Mouse (Mus musculus) embryonic facial prominence, embryonic 12.5 days (tissue): ENCODE measurements around the gene Adgrb2. TPM values are rescaled to one million over a fixed set of nuclear protein-coding genes. Genes with fewer than 3 reads are reported as not detected.
A peak's percentile ranks its signal among the peaks of the same experiment; 100 is the strongest.

Experiments
- ATAC-seq: fragments of 200-750 bp; cut with Nextera tagmentation; 2 replicates; pipeline ENCODE4 v1.8.0; 2017; ENCODE audit not compliant: insufficient number of reproducible peaks, insufficient read depth, low FRiP score, low TSS enrichment
- H3K27ac ChIP-seq: fragments of 300-500 bp; sonication (generic); 2 replicates; pipeline ENCODE4 v1.5.1; 2016; ENCODE audit warnings: mild to moderate bottlenecking
- H3K27me3 ChIP-seq: fragments of 300-500 bp; sonication (generic); 2 replicates; pipeline ENCODE4 v1.6.1; 2016; ENCODE audit warnings: mild to moderate bottlenecking, moderate library complexity
- H3K36me3 ChIP-seq: fragments of 300-500 bp; sonication (generic); 2 replicates; pipeline ENCODE4 v1.6.1; 2016; ENCODE audit warnings: mild to moderate bottlenecking
- H3K4me1 ChIP-seq: fragments of 300-500 bp; sonication (generic); 2 replicates; pipeline ENCODE4 v1.6.1; 2016
- H3K4me2 ChIP-seq: fragments of 300-500 bp; sonication (generic); replicated peaks from 2 replicates; pipeline ENCODE4 v1.6.1; 2016; ENCODE audit warnings: mild to moderate bottlenecking, moderate library complexity
- H3K4me3 ChIP-seq: fragments of 300-500 bp; sonication (generic); 2 replicates; pipeline ENCODE4 v1.5.1; 2016; ENCODE audit warnings: mild to moderate bottlenecking
- H3K9ac ChIP-seq: fragments of 300-500 bp; sonication (generic); 2 replicates; pipeline ENCODE4 v1.6.1; 2016; ENCODE audit warnings: mild to moderate bottlenecking, moderate library complexity
- H3K9me3 ChIP-seq: fragments of 300-500 bp; sonication (generic); 2 replicates; pipeline ENCODE4 v1.6.1; 2016; ENCODE audit warnings: mild to moderate bottlenecking, moderate library complexity
- WGBS: fragments of 180-500 bp; shearing (Covaris S2); methylation state at CpG from one replicate; pipeline ENCODE4 v1.1.7; 2016; 5-methylcytosine and 5-hydroxymethylcytosine counted together
- polyA plus RNA-seq: library from polyadenylated mRNA; unstranded; fragments of >200 nt; fragmentation: Nextera tagmentation; extraction: Ambion mirVana; gene quantifications from 2 replicates; pipeline ENCODE4 v1.2.1, GENCODE M21; 2016

Adgrb2 gene
- polyA plus RNA-seq, 1 experiment from 2014 or later, result 7.6 TPM

DNA sequence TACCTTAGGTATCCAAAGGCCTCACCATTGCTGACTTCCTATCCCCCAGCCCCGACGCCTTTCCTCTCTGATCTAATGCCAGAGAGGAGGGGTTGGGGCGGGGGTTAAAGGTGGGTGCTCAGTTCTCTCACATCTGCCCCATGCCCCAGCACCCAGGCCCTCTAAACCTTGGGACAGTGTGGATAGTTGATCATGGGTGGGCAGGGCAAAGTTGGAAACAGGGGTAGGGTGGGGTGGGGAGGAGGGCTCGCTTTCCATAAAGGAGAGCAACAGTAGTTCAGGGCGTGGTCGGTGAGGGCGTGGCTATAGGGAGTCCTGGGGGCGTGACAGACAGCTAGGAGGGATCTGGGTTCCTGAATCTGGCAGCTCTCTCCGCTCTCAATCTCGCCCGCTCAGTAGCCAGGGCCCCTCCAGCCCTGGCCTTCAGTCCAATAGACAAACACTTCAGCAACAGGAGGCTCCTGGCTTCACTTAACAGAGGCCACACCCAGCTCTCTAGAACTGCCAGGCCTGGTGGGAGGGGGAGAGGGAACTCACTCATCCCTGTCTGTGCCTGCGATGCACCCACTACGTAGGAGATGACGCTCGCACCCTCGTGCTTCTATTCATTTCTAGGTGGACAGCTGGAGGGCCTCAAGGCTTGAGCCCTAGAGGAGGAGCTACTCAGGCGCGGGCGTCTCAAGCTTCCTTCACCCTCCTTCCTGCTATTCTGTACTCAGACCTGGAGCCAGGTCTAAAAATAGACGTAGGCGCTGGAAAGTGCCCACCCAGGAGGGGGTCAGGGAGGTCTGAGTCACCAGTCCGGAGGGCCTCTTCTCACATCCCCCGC lies 52.1 kb downstream of the Adgrb2 start:
- Histone ChIP-seq H3K4me1 (peaks cover 17% of the 10 kb centered on the region), H3K4me3 (0 out of 2 replicates have a peak overlapping the region, but pooled peaks have one; percentile 12), H3K9me3 (no peaks in the 10 kb centered on the region), H3K9ac (0 out of 2 replicates have a peak overlapping the region, but pooled peaks have one; percentile 30), H3K36me3 (no peaks in the 10 kb centered on the region), H3K27ac (0 out of 2 replicates have a peak overlapping the region, but pooled peaks have one; percentile 41), H3K27me3 (peaks cover 26% of the 10 kb centered on the region), H3K4me2 (peak overlapping the region; percentile 32)
- ATAC-seq, result peak; percentile 42
- WGBS, result 9% methylated on average over 23 of the region's 23 CpGs

DNA sequence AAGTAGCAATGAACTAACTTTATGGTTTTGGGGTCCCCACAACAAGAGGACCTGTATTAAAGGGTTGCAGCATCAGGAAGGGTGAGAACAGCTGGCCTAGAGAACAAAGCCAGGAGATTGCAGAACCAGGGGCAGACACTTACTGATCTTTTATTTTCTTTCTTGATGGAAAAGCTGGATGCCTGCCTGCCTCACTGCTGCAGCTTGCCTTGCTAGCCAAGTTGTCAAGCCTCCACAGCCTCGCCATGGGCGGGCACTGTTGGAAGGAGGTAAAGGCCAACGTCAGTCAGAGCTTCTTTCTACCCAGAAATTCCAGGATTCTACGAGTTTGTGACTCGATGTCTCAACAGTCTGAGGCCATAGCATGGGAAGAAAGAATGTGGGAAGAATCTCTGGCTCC lies 54.7 kb downstream of the Adgrb2 start:
- WGBS, result 52% methylated on average over 5 of the region's 5 CpGs
- Histone ChIP-seq H3K36me3 (no peaks in the 10 kb centered on the region), H3K4me3 (no peak overlapping the region), H3K9me3 (no peaks in the 10 kb centered on the region), H3K27ac (no peak overlapping the region), H3K4me2 (no peak overlapping the region), H3K27me3 (peaks cover 14% of the 10 kb centered on the region), H3K9ac (no peak overlapping the region), H3K4me1 (peaks cover 32% of the 10 kb centered on the region)
- no peak for ATAC-seq

DNA sequence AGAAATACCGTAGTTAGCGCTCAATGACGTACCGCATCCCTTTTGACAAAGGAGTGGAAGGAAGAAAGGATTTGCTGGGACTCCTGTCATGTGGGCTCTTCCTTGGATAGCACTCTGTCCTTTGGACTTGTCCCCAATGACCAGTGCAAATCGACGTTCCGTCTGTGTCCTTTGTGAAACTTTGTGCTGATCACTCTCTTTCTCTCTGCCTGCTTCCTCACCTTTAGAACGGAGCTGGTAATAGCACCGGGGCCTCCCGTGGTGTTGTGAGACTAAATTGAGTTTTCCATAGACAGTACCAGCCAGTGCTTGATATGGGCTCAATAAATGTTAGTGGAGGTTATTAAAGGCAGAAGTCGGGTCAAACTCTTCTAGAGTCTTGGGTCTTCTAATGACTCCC lies 56.4 kb downstream of the Adgrb2 start:
- Histone ChIP-seq H3K4me3 (no peak overlapping the region), H3K4me1 (peaks cover 41% of the 10 kb centered on the region), H3K27ac (no peak overlapping the region), H3K36me3 (no peaks in the 10 kb centered on the region), H3K9ac (no peak overlapping the region), H3K4me2 (no peak overlapping the region), H3K27me3 (no peaks in the 10 kb centered on the region), H3K9me3 (no peaks in the 10 kb centered on the region)
- no peak for ATAC-seq
- 83% methylated on average over 11 of the region's 11 CpGs for WGBS

DNA sequence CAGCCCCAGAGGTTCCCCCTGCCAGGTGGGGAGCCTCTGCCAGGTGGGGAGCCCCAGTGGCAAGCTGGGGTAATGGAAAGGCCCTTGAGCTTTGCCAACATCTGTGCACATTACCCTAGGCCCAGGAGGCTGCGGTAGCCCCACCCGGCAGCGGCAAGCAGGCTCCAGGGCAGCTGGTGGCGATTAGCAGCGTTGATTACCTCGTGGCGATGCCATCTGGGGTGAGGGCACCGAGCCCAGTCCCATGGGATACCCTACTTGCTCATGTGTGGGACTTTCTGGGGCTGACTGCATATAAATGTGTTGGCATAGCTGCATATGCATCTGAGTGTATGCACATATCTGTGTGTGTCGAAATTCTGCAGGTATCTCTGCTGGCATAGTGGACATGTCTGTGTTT lies 59.5 kb downstream of the Adgrb2 start:
- Histone ChIP-seq H3K4me1 (peaks cover 56% of the 10 kb centered on the region), H3K27me3 (no peaks in the 10 kb centered on the region), H3K36me3 (no peaks in the 10 kb centered on the region), H3K4me3 (no peak overlapping the region), H3K9ac (0 out of 2 replicates have a peak overlapping the region, but pooled peaks have one; percentile 24), H3K27ac (peak overlapping the region; percentile 42; the same call in 1 of the 2 replicates), H3K4me2 (no peak overlapping the region), H3K9me3 (no peaks in the 10 kb centered on the region)
- ATAC-seq, result no peak
- WGBS, result 47% methylated on average over 9 of the region's 9 CpGs

DNA sequence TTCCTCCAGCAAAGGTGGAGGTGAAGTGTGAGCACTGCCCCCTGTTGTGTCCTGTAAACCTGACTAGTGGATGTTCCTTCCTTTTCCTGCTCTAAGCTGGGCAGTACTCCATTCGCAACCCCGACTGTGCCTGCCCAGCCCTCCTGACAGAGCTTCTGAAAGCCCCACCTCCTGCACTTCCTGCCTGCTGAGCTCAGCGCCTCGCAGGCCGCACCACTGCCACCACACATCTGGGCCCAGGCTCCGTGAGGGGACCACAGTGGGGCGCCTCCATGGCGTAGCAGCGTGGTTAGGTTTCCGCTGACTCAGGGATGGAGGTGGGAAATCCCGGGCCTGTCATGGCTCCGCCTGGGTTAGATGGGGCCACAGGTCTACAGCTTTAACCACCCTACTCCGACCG lies 60.9 kb downstream of the Adgrb2 start:
- Histone ChIP-seq H3K9me3 (no peaks in the 10 kb centered on the region), H3K27ac (peak overlapping the region; percentile 81), H3K27me3 (no peaks in the 10 kb centered on the region), H3K36me3 (no peaks in the 10 kb centered on the region), H3K4me2 (peak overlapping the region; percentile 27), H3K9ac (no peak overlapping the region), H3K4me1 (peaks cover 70% of the 10 kb centered on the region), H3K4me3 (no peak overlapping the region)
- no peak; the same call in 1 of the 2 replicates for ATAC-seq
- 13% methylated on average over 14 of the region's 14 CpGs for WGBS

DNA sequence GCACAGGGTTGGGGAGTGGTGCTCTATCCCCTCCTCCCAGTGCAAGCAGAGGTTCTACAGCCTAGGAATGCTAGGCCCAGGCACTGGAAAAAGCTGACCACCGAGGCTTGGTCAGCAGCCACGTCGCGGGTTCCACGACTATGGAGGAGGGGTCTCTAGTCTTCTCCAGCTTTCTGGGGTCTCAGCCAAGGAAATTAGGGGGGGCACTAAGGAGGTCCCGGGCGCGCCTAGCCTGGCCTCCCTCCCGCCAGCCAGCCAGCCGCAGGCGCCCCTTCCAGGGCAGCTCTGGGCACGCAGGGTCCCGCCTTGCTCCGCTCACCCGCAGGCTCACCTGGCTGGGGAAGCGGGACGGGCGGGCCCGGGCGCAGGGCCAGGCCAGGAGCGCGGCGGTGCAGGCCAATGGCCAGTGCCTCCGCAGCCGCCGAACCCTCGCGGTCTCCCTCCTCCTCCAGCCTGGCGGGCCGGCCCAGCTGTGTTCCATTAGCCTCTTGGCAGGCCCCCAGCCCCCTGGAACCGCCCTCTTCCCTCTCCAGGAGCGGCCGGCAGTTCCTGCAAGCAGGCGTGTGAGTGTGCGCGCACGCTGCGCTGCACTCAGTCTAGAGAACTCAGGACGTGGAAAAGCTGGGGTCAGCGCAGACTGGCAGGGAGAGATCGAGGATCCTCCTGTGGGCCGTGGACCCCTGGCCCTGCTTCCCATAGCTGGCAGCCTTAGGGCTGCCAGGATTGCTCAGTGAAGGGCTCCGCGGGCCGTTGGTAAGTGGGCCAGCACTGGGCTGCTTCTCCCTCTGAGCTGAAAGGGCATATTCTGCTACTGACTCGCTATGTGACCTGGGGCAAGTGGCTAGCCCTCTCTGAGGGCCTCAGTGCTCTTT lies 62.9 kb downstream of the Adgrb2 start, which contains the start of gene Col16a1:
TSS of gene Col16a1 (plus strand) at position 510 of the 872 bp plus-strand sequence.
- Histone ChIP-seq H3K4me2 (peak within 1 kb of the TSS; percentile 72), H3K9ac (peak within 1 kb of the TSS; percentile 70), H3K4me1 (peaks cover 65% of the 10 kb centered on the region), H3K9me3 (no peaks in the 10 kb centered on the region), H3K27ac (peak within 1 kb of the TSS; percentile 95), H3K36me3 (no peaks in the 10 kb centered on the region), H3K4me3 (peak within 1 kb of the TSS; percentile 45), H3K27me3 (no peaks in the 10 kb centered on the region)
- peak; percentile 87 for ATAC-seq
- under 1% methylated on average over 43 of the region's 46 CpGs for WGBS

DNA sequence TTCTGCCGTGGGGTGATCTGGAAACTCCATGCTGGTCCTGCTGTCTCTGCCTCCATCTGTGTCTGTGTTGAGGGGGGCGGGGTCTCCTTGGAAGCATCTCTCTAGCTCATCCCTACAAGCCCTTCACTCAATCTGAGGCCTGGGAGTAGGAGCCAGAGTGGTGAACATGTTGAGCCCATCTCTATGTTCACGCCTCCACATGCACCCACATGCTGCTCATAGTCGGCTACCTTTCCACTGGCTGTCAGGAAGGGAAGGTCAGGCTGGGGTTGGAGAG lies 63.5 kb downstream of the Adgrb2 start:
- H3K4me2 ChIP-seq, result peak overlapping the region; percentile 72
- peak overlapping the region; percentile 95 for H3K27ac ChIP-seq
- no peaks in the 10 kb centered on the region for H3K9me3 ChIP-seq
- H3K36me3 ChIP-seq, result no peaks in the 10 kb centered on the region
- no peaks in the 10 kb centered on the region for H3K27me3 ChIP-seq
- 25% methylated on average over 4 of the region's 4 CpGs for WGBS
- H3K4me3 ChIP-seq, result peak overlapping the region; percentile 45
- no peak for ATAC-seq
- H3K4me1 ChIP-seq, result peaks cover 65% of the 10 kb centered on the region
- peak overlapping the region; percentile 70 for H3K9ac ChIP-seq

DNA sequence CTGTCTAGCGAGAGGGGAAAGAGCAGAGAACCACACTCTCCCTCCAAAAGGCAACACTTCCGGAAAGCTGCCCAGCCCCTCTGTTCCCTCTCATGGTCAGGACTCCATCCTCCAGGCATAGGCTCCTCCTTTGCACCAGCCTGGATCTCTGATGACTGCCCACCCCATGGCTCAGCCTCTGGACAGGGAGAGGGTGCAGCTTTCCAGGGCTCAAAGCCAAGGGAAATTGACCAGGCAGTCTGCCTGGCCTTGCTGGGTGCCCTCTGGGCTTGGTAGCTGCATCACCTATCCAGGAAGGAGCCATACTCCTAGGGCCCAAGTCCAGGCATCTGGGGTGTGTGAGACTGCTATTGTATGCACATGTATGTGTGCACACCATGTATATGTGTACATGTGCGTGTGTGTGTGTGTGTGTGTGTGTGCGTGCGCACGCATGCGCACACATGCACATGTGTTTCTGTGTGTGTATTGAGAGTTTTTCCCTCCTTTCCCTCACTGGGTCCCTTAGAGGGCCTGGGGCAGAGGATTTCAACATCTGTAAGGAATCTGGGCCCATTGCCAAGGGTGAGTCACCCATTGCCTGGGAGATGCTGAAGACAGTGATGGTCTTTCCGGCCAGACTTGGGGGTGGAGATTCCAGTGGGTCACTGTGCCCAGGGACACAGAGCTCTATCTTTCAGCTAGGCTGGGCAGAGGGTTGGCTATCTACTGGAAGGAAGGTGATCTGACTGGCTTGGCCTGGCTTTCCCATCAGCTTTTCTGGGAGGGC lies 65.6 kb downstream of the Adgrb2 start:
- Histone ChIP-seq H3K4me3 (no peak overlapping the region), H3K4me2 (0 out of 2 replicates have a peak overlapping the region, but pooled peaks have one; percentile 2), H3K27ac (peak overlapping the region; percentile 64; the same call in 1 of the 2 replicates), H3K36me3 (no peaks in the 10 kb centered on the region), H3K4me1 (peaks cover 55% of the 10 kb centered on the region), H3K27me3 (no peaks in the 10 kb centered on the region), H3K9ac (no peak overlapping the region), H3K9me3 (no peaks in the 10 kb centered on the region)
- ATAC-seq, result no peak
- 77% methylated on average over 8 of the region's 8 CpGs for WGBS

DNA sequence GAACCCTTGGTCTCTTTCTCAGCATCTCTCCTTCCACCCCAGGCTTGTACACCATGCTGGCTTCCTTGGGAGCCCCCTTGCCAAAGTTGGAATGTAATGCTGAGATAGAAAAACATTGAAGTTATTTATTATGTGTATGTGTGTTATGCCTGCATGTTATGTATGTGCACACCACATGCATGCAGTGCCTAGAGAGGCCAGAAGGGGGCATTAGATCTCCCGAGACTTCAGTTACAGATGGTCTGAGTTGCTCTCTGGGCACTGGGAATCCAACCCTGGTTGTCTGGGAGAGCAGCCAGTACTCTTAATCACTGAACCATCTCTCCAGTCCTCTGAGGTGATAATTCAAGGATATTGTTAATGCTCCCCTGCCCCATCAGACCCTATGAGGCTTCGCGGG lies 67.6 kb downstream of the Adgrb2 start:
- Histone ChIP-seq H3K36me3 (0 out of 2 replicates have a peak, but pooled peaks cover 3% of the 10 kb centered on the region), H3K4me2 (no peak overlapping the region), H3K9me3 (no peaks in the 10 kb centered on the region), H3K27ac (no peak overlapping the region), H3K9ac (no peak overlapping the region), H3K27me3 (no peaks in the 10 kb centered on the region), H3K4me3 (no peak overlapping the region), H3K4me1 (peaks cover 45% of the 10 kb centered on the region)
- 84% methylated on average over 3 of the region's 3 CpGs for WGBS
- no peak for ATAC-seq

DNA sequence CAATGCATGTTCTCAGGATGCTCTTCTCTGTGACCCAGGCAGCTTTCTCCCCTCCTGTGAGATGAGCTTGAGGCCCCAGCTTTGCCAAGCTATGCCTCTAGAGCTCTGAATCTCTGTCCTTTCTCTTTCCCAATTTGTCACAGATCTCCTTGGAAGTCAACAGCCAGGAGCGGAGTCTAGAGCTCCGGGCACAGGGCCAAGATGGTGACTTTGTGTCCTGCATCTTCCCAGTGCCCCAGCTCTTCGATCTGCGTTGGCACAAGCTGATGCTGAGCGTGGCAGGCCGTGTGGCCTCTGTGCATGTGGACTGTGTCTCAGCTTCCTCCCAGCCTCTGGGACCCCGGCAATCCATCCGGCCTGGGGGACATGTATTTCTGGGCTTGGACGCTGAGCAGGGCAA lies 68.4 kb downstream of the Adgrb2 start:
- no peaks in the 10 kb centered on the region for H3K9me3 ChIP-seq
- H3K4me2 ChIP-seq, result no peak overlapping the region
- H3K36me3 ChIP-seq, result 0 out of 2 replicates have a peak, but pooled peaks cover 3% of the 10 kb centered on the region
- no peak for ATAC-seq
- H3K27ac ChIP-seq, result no peak overlapping the region
- peaks cover 38% of the 10 kb centered on the region for H3K4me1 ChIP-seq
- H3K9ac ChIP-seq, result no peak overlapping the region
- H3K27me3 ChIP-seq, result no peaks in the 10 kb centered on the region
- 86% methylated on average over 9 of the region's 9 CpGs for WGBS
- H3K4me3 ChIP-seq, result no peak overlapping the region

DNA sequence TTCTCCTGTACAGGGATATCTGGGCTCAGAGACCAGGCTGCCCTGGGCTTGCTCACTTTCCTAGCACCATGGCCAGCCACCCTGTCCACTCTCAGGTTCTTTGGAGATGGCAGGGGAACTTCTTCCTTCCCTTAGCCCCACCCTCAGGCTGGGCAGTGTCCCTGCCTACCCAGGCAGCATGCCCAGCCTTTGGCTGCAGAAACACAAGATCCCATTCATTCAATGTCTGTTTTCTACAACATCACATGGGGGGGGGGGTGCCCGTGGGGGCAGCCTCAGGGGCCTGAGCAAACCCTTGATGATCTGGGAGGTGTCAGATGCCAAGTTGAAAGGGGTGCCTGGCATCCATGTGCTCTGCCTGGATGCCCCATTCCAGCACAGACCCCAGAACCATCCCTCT lies 70.1 kb downstream of the Adgrb2 start:
- no peaks in the 10 kb centered on the region for H3K27me3 ChIP-seq
- 0 out of 2 replicates have a peak, but pooled peaks cover 3% of the 10 kb centered on the region for H3K36me3 ChIP-seq
- H3K4me1 ChIP-seq, result peaks cover 24% of the 10 kb centered on the region
- WGBS, result 29% methylated on average over 1 of the region's 1 CpGs
- no peaks in the 10 kb centered on the region for H3K9me3 ChIP-seq
- no peak for ATAC-seq
- no peak overlapping the region for H3K4me3 ChIP-seq
- H3K9ac ChIP-seq, result no peak overlapping the region
- H3K27ac ChIP-seq, result no peak overlapping the region
- no peak overlapping the region for H3K4me2 ChIP-seq
